Mouse (Mus musculus): ENCODE data around the gene Akr1cl.

Gene Akr1cl

DNA sequence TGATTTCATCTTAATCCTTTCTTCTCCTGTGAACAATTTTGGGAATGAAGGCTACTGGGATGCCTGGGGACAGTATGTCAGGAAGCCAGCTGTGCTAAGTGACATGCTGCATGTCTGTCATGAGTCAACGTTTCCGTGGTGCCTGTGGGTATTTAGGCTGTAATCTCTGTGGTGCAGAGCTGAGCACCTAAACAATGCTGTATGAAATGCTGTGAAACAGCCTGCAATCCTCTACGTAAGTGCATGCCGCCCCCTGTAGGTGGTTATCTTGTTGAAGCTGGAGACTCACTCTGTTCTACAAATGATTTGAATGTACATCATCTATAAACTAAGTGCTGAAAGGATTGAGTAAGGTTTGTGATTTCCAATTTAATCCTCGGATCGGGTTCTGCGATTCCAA lies 46.4 kb downstream of the Akr1cl start:
- peak; percentile 75 for DNase-seq

DNA sequence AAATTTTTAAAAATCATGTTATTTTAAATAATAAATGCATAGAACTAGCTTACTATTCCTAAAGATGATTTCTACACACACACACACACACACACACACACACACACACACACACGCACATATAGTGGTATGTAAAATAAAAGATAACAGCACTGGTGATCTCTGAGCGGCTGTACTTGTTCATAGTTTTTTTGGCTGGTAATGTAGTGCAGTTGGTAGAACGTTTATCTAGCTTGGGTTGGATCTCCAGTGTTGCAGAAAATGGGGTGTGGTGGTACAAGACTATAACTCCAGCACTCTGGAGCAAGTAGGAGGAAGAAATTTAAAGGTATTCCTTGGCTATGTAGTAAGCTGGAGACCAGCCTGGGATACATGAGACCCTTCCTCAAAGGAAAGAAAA lies 49.3 kb downstream of the Akr1cl start:
- DNase-seq, result no peak

DNA sequence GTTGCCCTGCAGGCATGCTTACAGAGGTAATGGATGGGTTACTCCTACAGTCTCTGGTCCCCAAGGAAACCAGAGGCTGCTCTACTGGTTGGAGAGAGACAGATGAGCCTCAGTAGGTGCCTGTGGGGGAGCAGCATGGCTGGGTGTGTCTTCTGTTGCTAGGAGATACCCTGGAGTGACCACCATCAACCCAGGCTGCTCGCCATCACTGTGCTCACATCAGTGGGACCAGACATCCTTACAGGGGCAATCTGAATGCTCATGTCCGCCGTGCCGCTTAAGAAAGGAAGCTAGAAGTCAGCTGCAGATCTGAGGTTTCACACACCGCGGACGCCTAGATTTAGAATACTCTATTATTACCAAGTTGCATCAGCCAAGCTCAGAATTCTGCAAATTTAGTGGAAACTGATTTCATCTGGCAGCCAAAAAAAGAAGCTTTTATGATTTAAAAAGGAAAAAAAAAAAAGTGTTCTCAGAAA lies 54.2 kb downstream of the Akr1cl start:
- DNase-seq, result peak; percentile 29

GRCm38 (mm10) chr1:64975346-64975745 lies 57.2 kb downstream of the Akr1cl start:
- no peak for DNase-seq

DNA sequence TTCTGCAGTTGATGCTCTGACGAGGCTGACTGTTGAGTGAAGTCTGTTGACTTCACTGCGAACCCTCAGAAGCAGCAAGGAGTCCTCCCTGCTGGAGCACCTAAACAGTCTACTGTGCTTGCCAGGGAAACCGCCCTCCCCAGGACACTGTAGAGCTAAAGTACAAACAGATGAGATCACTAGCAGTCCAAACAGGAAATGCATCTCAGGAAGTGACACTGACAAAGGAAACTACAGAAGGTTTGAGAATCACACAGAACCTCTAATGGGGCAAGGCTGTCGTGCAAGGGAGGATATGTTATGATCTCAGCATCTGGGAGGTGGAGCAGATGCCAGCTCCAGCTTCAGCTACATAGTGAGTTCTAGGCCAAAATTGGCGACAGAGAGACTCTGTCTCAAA lies 61.9 kb downstream of the Akr1cl start:
- no peak for DNase-seq
